Mouse (Mus musculus): ENCODE data around the gene Nap1l4. TPM values are rescaled to one million over a fixed set of nuclear protein-coding genes. Genes with fewer than 3 reads are reported as not detected.
"Not testable (repeated sequence)": the region's sequence is repeated elsewhere in the genome, so short reads cannot be mapped to it uniquely, and the experiment has no call there.

The Nap1l4 gene
- polyA plus RNA-seq, 1 experiment from 2014 or later: 131 TPM

- H3K4me1 ChIP-seq: no peaks in the 10 kb centered on the region
- WGBS (ENCODE audit: insufficient replicate concordance): 74% methylated on average over 8 of the region's 8 CpGs
- no peaks in the 10 kb centered on the region for H3K27me3 ChIP-seq (replicated peaks)
- no peaks in the 10 kb centered on the region for H3K9me3 ChIP-seq (replicated peaks)
- H3K27ac ChIP-seq: no peak overlapping the region
- peaks cover 90% of the 10 kb centered on the region for H3K36me3 ChIP-seq
- H3K4me3 ChIP-seq: no peak overlapping the region
- no peak overlapping the region for H3K9ac ChIP-seq
- no peak overlapping the region for H3K4me2 ChIP-seq
- ATAC-seq: peak; percentile 30; the same call in 1 of the 2 replicates
Measured at GRCm38 (mm10) chr7:143556964-143557610, 8.2 kb upstream of the Nap1l4 start.

- WGBS (ENCODE audit: insufficient replicate concordance): 10% methylated on average over 2 of the region's 2 CpGs
- Histone ChIP-seq H3K27me3 (replicated peaks) (no peaks in the 10 kb centered on the region), H3K27ac (peak overlapping the region; percentile 93), H3K36me3 (peaks cover 36% of the 10 kb centered on the region), H3K4me2 (peak overlapping the region; percentile 92), H3K4me1 (peaks cover 46% of the 10 kb centered on the region), H3K9me3 (replicated peaks) (no peaks in the 10 kb centered on the region), H3K9ac (peak overlapping the region; percentile 76), H3K4me3 (peak overlapping the region; percentile 84)
- 0 out of 2 replicates have a peak, but pooled peaks have one; percentile 1 for ATAC-seq
Measured at GRCm38 (mm10) chr7:143549588-143550220, 798 bp upstream of the Nap1l4 start.

GRCm38 (mm10) chr7:143548231-143548961, 510 bp downstream of the Nap1l4 start:
- peak overlapping the region; percentile 90 for H3K9ac ChIP-seq
- no peaks in the 10 kb centered on the region for H3K27me3 ChIP-seq (replicated peaks)
- H3K27ac ChIP-seq: peak overlapping the region; percentile 93
- H3K9me3 ChIP-seq (replicated peaks): no peaks in the 10 kb centered on the region
- peak overlapping the region; percentile 84 for H3K4me3 ChIP-seq
- under 1% methylated on average over 63 of the region's 63 CpGs for WGBS (ENCODE audit: insufficient replicate concordance)
- peak overlapping the region; percentile 92 for H3K4me2 ChIP-seq
- peaks cover 54% of the 10 kb centered on the region for H3K4me1 ChIP-seq
- H3K36me3 ChIP-seq: peaks cover 32% of the 10 kb centered on the region
- peak; percentile 81 for ATAC-seq

- Histone ChIP-seq H3K36me3 (peaks cover 37% of the 10 kb centered on the region), H3K9ac (peak overlapping the region; percentile 39), H3K9me3 (replicated peaks) (no peaks in the 10 kb centered on the region), H3K4me1 (peaks cover 68% of the 10 kb centered on the region), H3K4me2 (peak overlapping the region; percentile 92), H3K27ac (peak overlapping the region; percentile 2; the same call in 1 of the 2 replicates), H3K27me3 (replicated peaks) (no peaks in the 10 kb centered on the region), H3K4me3 (no peak overlapping the region)
- ATAC-seq: no peak
- WGBS (ENCODE audit: insufficient replicate concordance): 46% methylated on average over 2 of the region's 2 CpGs
Measured at GRCm38 (mm10) chr7:143546554-143546953, 2.4 kb downstream of the Nap1l4 start.

GRCm38 (mm10) chr7:143544368-143544767, 4.5 kb downstream of the Nap1l4 start:
- 80% methylated on average over 2 of the region's 2 CpGs for WGBS (ENCODE audit: insufficient replicate concordance)

GRCm38 (mm10) chr7:143538671-143539070, 10.2 kb downstream of the Nap1l4 start:
- Histone ChIP-seq H3K9ac (no peak overlapping the region), H3K27me3 (replicated peaks) (no peaks in the 10 kb centered on the region), H3K4me3 (no peak overlapping the region), H3K27ac (no peak overlapping the region), H3K9me3 (replicated peaks) (no peaks in the 10 kb centered on the region), H3K4me2 (no peak overlapping the region), H3K4me1 (peaks cover 70% of the 10 kb centered on the region), H3K36me3 (peaks cover 89% of the 10 kb centered on the region)
- ATAC-seq: no peak
- 39% methylated on average over 1 of the region's 1 CpGs for WGBS (ENCODE audit: insufficient replicate concordance)

More at GRCm38 (mm10) chr7:143544368-143544767, 4.5 kb downstream of the Nap1l4 start:
- peaks cover 57% of the 10 kb centered on the region for H3K36me3 ChIP-seq
- ATAC-seq: no peak
- H3K27ac ChIP-seq: no peak overlapping the region
- no peaks in the 10 kb centered on the region for H3K9me3 ChIP-seq (replicated peaks)
- no peaks in the 10 kb centered on the region for H3K27me3 ChIP-seq (replicated peaks)
- no peak overlapping the region for H3K4me2 ChIP-seq
- no peak overlapping the region for H3K9ac ChIP-seq
- H3K4me1 ChIP-seq: peaks cover 70% of the 10 kb centered on the region
- H3K4me3 ChIP-seq: no peak overlapping the region

- H3K27me3 ChIP-seq (replicated peaks); H3K4me3 ChIP-seq; H3K9ac ChIP-seq; H3K9me3 ChIP-seq (replicated peaks); H3K4me2 ChIP-seq: not testable (repeated sequence)
- peak; percentile 19; the same call in 1 of the 2 replicates for ATAC-seq
- H3K36me3 ChIP-seq: peaks cover 94% of the 10 kb centered on the region
- 53% methylated on average over 6 of the region's 6 CpGs for WGBS (ENCODE audit: insufficient replicate concordance)
- H3K27ac ChIP-seq: peak overlapping the region; percentile 5; the same call in 1 of the 2 replicates
- H3K4me1 ChIP-seq: peaks cover 70% of the 10 kb centered on the region
Measured at GRCm38 (mm10) chr7:143538229-143538628, 10.7 kb downstream of the Nap1l4 start.

GRCm38 (mm10) chr7:143536251-143536650, 12.7 kb downstream of the Nap1l4 start:
- 91% methylated on average over 3 of the region's 3 CpGs for WGBS (ENCODE audit: insufficient replicate concordance)
- Histone ChIP-seq H3K9ac (no peak overlapping the region), H3K9me3 (replicated peaks) (no peaks in the 10 kb centered on the region), H3K27ac (no peak overlapping the region), H3K36me3 (peaks cover 96% of the 10 kb centered on the region), H3K4me2 (no peak overlapping the region), H3K4me1 (peaks cover 76% of the 10 kb centered on the region), H3K4me3 (no peak overlapping the region), H3K27me3 (replicated peaks) (no peaks in the 10 kb centered on the region)
- ATAC-seq: no peak

GRCm38 (mm10) chr7:143533284-143533683, 15.6 kb downstream of the Nap1l4 start:
- Histone ChIP-seq H3K36me3 (peaks cover 99% of the 10 kb centered on the region), H3K9me3 (replicated peaks) (no peaks in the 10 kb centered on the region), H3K4me2 (peak overlapping the region; percentile 36), H3K27me3 (replicated peaks) (no peaks in the 10 kb centered on the region), H3K9ac (no peak overlapping the region), H3K4me3 (no peak overlapping the region), H3K4me1 (peaks cover 52% of the 10 kb centered on the region), H3K27ac (peak overlapping the region; percentile 87)
- ATAC-seq: peak; percentile 96
- 25% methylated on average over 2 of the region's 2 CpGs for WGBS (ENCODE audit: insufficient replicate concordance)

GRCm38 (mm10) chr7:143532410-143532809, 16.5 kb downstream of the Nap1l4 start:
- Histone ChIP-seq H3K4me2 (no peak overlapping the region), H3K27me3 (replicated peaks) (no peaks in the 10 kb centered on the region), H3K9me3 (replicated peaks) (no peaks in the 10 kb centered on the region), H3K4me3 (no peak overlapping the region), H3K9ac (no peak overlapping the region), H3K4me1 (peaks cover 44% of the 10 kb centered on the region), H3K27ac (0 out of 2 replicates have a peak overlapping the region, but pooled peaks have one; percentile 42), H3K36me3 (peaks cover 99% of the 10 kb centered on the region)
- 73% methylated on average over 1 of the region's 1 CpGs for WGBS (ENCODE audit: insufficient replicate concordance)
- no peak for ATAC-seq

- no peak overlapping the region for H3K9ac ChIP-seq
- no peak overlapping the region for H3K27ac ChIP-seq
- H3K27me3 ChIP-seq (replicated peaks): no peaks in the 10 kb centered on the region
- ATAC-seq: no peak
- peaks cover 100% of the 10 kb centered on the region for H3K36me3 ChIP-seq
- 77% methylated on average over 4 of the region's 4 CpGs for WGBS (ENCODE audit: insufficient replicate concordance)
- no peak overlapping the region for H3K4me2 ChIP-seq
- no peaks in the 10 kb centered on the region for H3K9me3 ChIP-seq (replicated peaks)
- H3K4me1 ChIP-seq: no peaks in the 10 kb centered on the region
- H3K4me3 ChIP-seq: no peak overlapping the region
Measured at GRCm38 (mm10) chr7:143519333-143519732, 29.6 kb downstream of the Nap1l4 start.

- H3K9me3 ChIP-seq (replicated peaks): no peaks in the 10 kb centered on the region
- H3K4me2 ChIP-seq: no peak overlapping the region
- WGBS (ENCODE audit: insufficient replicate concordance): 94% methylated on average over 4 of the region's 4 CpGs
- no peaks in the 10 kb centered on the region for H3K4me1 ChIP-seq
- no peak overlapping the region for H3K27ac ChIP-seq
- no peak overlapping the region for H3K4me3 ChIP-seq
- H3K9ac ChIP-seq: no peak overlapping the region
- peaks cover 74% of the 10 kb centered on the region for H3K36me3 ChIP-seq
- H3K27me3 ChIP-seq (replicated peaks): no peaks in the 10 kb centered on the region
- ATAC-seq: no peak
Measured at GRCm38 (mm10) chr7:143514416-143514768, 34.5 kb downstream of the Nap1l4 start.
